Mouse (Mus musculus): ENCODE data around the gene Mb21d2. TPM values are rescaled to one million over a fixed set of nuclear protein-coding genes. Genes with fewer than 3 reads are reported as not detected.

The Mb21d2 gene
- polyA plus RNA-seq (2017; shearing (Covaris generic)), result not detected

DNA sequence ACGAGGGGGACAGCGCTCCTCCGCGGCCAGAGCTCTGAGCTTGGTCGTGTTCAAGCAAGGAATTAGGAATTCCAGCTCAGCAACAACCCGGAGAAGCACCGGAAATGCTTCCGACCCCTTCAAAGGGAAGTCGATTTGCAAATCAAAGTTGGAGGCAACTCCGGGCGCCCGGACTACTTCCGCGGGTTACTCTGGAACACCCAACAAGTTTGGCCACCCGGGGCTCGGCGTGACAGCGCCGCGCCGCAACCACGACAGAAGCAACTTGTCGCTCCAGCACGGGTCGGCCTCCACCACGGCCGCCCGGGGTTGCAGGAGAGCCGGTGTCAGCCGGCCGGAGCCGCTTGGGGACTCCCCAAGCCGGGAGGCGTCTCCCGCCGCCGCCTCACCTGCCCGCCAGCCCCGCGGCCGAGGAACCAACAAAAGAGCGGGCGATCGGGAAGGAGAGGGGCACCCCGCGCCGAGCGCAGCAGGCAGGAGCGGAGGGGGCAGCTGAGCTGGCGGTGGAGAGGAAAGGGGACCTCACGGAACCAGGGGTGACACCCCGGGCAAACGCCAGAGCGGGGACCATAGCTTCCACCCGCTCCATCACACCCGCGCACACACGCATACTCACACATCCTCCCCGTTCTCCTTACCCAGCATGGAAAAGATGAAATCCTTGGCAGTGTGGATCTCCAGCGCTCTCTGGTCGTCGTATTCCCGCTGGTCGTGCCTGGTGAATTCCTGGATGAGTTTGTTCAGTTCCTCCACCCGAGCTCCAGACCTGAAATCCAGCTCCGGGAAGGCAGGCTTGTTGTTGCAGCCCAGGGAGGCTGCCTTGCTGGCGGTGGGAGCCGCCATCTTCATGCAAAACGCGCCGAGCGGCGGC is at the start of gene Mb21d2:
Gene Mb21d2, minus strand, starts transcription at position 859 of the 871 bp plus-strand sequence.

Other genes with a start within 250 kb of the Mb21d2 start
- gene Fgf12, start 176.6 kb downstream of the Mb21d2 start, polyA plus RNA-seq (2017; shearing (Covaris generic)), result not detected